Mouse (Mus musculus): ENCODE results near the gene Klk10. TPM values are rescaled to one million over a fixed set of nuclear protein-coding genes. Genes with fewer than 3 reads are reported as not detected.

The Klk10 gene
- polyA plus RNA-seq, 1 experiment from 2014 or later, result 0.46 TPM

GRCm38 (mm10) chr7:43827706-43828105 lies 46.9 kb downstream of the Klk10 start:
- H3K9ac ChIP-seq (ENCODE audit: low read depth, low read length), result no peak overlapping the region
- no peak overlapping the region for H3K4me2 ChIP-seq (ENCODE audit: low read length)
- TF ChIP-seq CTCF (IDR thresholded peaks at IDR 0.05; ENCODE audit: low read depth), result no peak
- ATAC-seq (replicated peaks; ENCODE audit: low FRiP score, low read depth), result no peak
- WGBS, result 87% methylated on average over 4 of the region's 4 CpGs
- DNase-seq (ENCODE audit: low spot score), result no peak
- no peak overlapping the region for H3K4me3 ChIP-seq (replicated peaks; ENCODE audit: low read depth, low read length)
- no peaks in the 10 kb centered on the region for H3K36me3 ChIP-seq (ENCODE audit: insufficient read depth, low read length)
- no peaks in the 10 kb centered on the region for H3K9me3 ChIP-seq (replicated peaks; ENCODE audit: low read length)
- no peak overlapping the region for H3K27ac ChIP-seq
- H3K4me1 ChIP-seq (replicated peaks; ENCODE audit: insufficient read depth, low read length), result no peaks in the 10 kb centered on the region
- no peaks in the 10 kb centered on the region for H3K27me3 ChIP-seq (ENCODE audit: insufficient read depth, low read length)

- Histone ChIP-seq H3K36me3 (ENCODE audit: insufficient read depth, low read length) (no peaks in the 10 kb centered on the region), H3K4me2 (ENCODE audit: low read length) (no peak overlapping the region), H3K9ac (ENCODE audit: low read depth, low read length) (no peak overlapping the region), H3K4me1 (replicated peaks; ENCODE audit: insufficient read depth, low read length) (no peaks in the 10 kb centered on the region), H3K27ac (no peak overlapping the region), H3K9me3 (replicated peaks; ENCODE audit: low read length) (no peaks in the 10 kb centered on the region), H3K27me3 (ENCODE audit: insufficient read depth, low read length) (no peaks in the 10 kb centered on the region), H3K4me3 (replicated peaks; ENCODE audit: low read depth, low read length) (no peak overlapping the region)
- no peak for ATAC-seq (replicated peaks; ENCODE audit: low FRiP score, low read depth)
- DNase-seq (ENCODE audit: low spot score), result no peak
- no peak for TF ChIP-seq CTCF (IDR thresholded peaks at IDR 0.05; ENCODE audit: low read depth)
- 88% methylated on average over 8 of the region's 8 CpGs for WGBS
Observed at GRCm38 (mm10) chr7:43829006-43829405, 48.2 kb downstream of the Klk10 start.

Other genes starting within 250 kb of the Klk10 start
- 0.75 and 1.2 TPM in 2 replicates for gene Cd33, start 236.6 kb upstream of the Klk10 start, polyA plus RNA-seq (2015; fragmentation: Nextera tagmentation; extraction: Ambion mirVana)
- 1.8 and 2.1 TPM in 2 replicates for gene Zfp658, start 218.8 kb upstream of the Klk10 start, polyA plus RNA-seq (2015; fragmentation: Nextera tagmentation; extraction: Ambion mirVana)
- 7.8 and 9.3 TPM in 2 replicates for gene Zfp719, start 201.4 kb upstream of the Klk10 start, polyA plus RNA-seq (2015; fragmentation: Nextera tagmentation; extraction: Ambion mirVana)
- 0.08 TPM in 1 of 2 replicates, not detected in the other for gene Zfp819, start 173.9 kb upstream of the Klk10 start, polyA plus RNA-seq (2015; fragmentation: Nextera tagmentation; extraction: Ambion mirVana)
- gene Ceacam18, start 146.3 kb upstream of the Klk10 start, polyA plus RNA-seq (2015; fragmentation: Nextera tagmentation; extraction: Ambion mirVana), result not detected in 2 replicates
- 0.59 and 0.68 TPM in 2 replicates for gene Siglece, start 120.9 kb upstream of the Klk10 start, polyA plus RNA-seq (2015; fragmentation: Nextera tagmentation; extraction: Ambion mirVana)
- gene Ctu1, start 109.0 kb upstream of the Klk10 start, polyA plus RNA-seq (2015; fragmentation: Nextera tagmentation; extraction: Ambion mirVana), result 12.5 and 13.5 TPM in 2 replicates
- gene Klk14, start 90.6 kb upstream of the Klk10 start, polyA plus RNA-seq (2015; fragmentation: Nextera tagmentation; extraction: Ambion mirVana), result not detected in 2 replicates
- gene Klk13, start 68.5 kb upstream of the Klk10 start, polyA plus RNA-seq (2015; fragmentation: Nextera tagmentation; extraction: Ambion mirVana), result 0.14 and 0.17 TPM in 2 replicates
- not detected in 2 replicates for gene Klk12, start 12.1 kb upstream of the Klk10 start, polyA plus RNA-seq (2015; fragmentation: Nextera tagmentation; extraction: Ambion mirVana)
- gene Klk11, start 6.4 kb upstream of the Klk10 start, polyA plus RNA-seq (2015; fragmentation: Nextera tagmentation; extraction: Ambion mirVana), result 0.18 TPM in 1 of 2 replicates, not detected in the other
- gene Klk9, start 10.9 kb downstream of the Klk10 start, polyA plus RNA-seq (2015; fragmentation: Nextera tagmentation; extraction: Ambion mirVana), result 0.08 and 0.18 TPM in 2 replicates
- gene Klk8, start 16.5 kb downstream of the Klk10 start, polyA plus RNA-seq (2015; fragmentation: Nextera tagmentation; extraction: Ambion mirVana), result 23.1 and 26.8 TPM in 2 replicates
- 0.14 TPM in 1 of 2 replicates, not detected in the other for gene Klk7, start 30.3 kb downstream of the Klk10 start, polyA plus RNA-seq (2015; fragmentation: Nextera tagmentation; extraction: Ambion mirVana)
- gene Klk6, start 43.5 kb downstream of the Klk10 start, polyA plus RNA-seq (2015; fragmentation: Nextera tagmentation; extraction: Ambion mirVana), result not detected in 2 replicates
- gene Klk5, start 60.9 kb downstream of the Klk10 start, polyA plus RNA-seq (2015; fragmentation: Nextera tagmentation; extraction: Ambion mirVana), result not detected in 2 replicates
- not detected in 2 replicates for gene Klk4, start 100.1 kb downstream of the Klk10 start, polyA plus RNA-seq (2015; fragmentation: Nextera tagmentation; extraction: Ambion mirVana)
- not detected in 2 replicates for gene Klk15, start 152.7 kb downstream of the Klk10 start, polyA plus RNA-seq (2015; fragmentation: Nextera tagmentation; extraction: Ambion mirVana)
- gene Klk1b8, start 169.6 kb downstream of the Klk10 start, polyA plus RNA-seq (2015; fragmentation: Nextera tagmentation; extraction: Ambion mirVana), result 0.18 and 0.75 TPM in 2 replicates
- gene Klk1b1, start 185.7 kb downstream of the Klk10 start, polyA plus RNA-seq (2015; fragmentation: Nextera tagmentation; extraction: Ambion mirVana), result not detected in 2 replicates
- gene Klk1b9, start 195.0 kb downstream of the Klk10 start, polyA plus RNA-seq (2015; fragmentation: Nextera tagmentation; extraction: Ambion mirVana), result 0.39 and 0.47 TPM in 2 replicates
- 0.22 TPM in 2 replicates for gene Klk1b11, start 214.8 kb downstream of the Klk10 start, polyA plus RNA-seq (2015; fragmentation: Nextera tagmentation; extraction: Ambion mirVana)
- gene Klk1b26, start 231.1 kb downstream of the Klk10 start, polyA plus RNA-seq (2015; fragmentation: Nextera tagmentation; extraction: Ambion mirVana), result not detected in 2 replicates

All from kidney, postnatal 0 days (tissue).